Mouse (Mus musculus): ENCODE measurements around the gene Cox16.

- no peak for TF ChIP-seq CTCF (IDR thresholded peaks at IDR 0.05; ENCODE audit: control insufficient read depth, insufficient read depth, low read length)
- TF ChIP-seq POLR2A (IDR thresholded peaks at IDR 0.05; ENCODE audit: borderline replicate concordance, control insufficient read depth, low read depth, low read length), result no peak
Observed at GRCm38 (mm10) chr12:81413211-81413610, 71.7 kb downstream of the Cox16 start.
